Mouse (Mus musculus) v-Abl transformed pro-B cells (cell line): ENCODE data around the gene Fgr.

ENCODE experiments used
- in situ Hi-C, 2 experiments: fragments of 400-800 bp; cut with MboI; formaldehyde crosslinking; loops; one replicate each; pipeline ENCODE4 v1.15.1; 2025; ENCODE audit not compliant: unreplicated experiment in 2 of 2

Gene Fgr

DNA sequence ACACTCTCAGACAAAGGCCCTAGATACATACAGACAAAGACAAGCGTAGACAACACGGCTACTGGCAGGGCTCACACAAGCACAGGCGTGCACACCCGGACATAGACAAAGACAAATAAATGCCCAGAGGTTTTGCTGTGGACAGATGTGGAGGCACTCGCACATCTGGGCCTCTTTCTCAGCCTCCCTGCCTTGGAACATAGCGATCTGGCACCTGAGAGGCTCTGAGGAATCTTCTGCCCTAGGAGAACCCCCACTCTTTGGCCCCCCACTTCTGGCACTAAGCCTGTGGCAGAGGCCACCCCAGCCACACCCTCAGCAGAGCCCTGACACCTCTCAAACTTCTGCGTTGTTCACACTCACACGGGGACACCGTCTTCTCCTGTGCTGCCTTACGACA, 52.4 kb downstream of the Fgr start:
- in situ Hi-C loops, result no loop called here

DNA sequence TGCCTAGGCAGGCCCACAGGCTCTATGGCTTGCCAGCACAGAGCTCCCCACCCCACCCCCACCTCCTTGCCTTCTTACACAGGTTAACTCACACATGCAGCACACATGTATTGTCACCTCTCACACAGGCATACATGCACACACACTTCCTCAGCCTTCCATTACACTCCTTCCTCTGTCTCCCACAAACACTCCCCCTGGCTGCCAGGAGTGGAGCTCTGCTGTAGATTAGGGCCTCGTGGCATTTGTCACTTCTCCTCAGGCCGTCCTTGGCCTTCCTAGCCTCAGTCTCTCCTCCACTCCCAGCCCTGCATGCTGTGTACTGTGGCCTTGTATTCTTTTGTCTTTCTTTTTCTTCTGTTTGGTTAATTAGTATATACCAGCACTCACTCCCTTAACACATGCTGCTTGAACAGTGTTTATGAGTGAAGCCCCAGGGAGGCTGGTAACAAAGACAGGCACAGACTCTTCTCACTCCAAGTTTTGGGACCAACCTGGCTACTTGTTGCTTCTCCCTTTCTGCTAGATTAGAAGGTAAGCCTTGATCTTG, 53.0 kb downstream of the Fgr start:
- in situ Hi-C loops, result no loop called here

DNA sequence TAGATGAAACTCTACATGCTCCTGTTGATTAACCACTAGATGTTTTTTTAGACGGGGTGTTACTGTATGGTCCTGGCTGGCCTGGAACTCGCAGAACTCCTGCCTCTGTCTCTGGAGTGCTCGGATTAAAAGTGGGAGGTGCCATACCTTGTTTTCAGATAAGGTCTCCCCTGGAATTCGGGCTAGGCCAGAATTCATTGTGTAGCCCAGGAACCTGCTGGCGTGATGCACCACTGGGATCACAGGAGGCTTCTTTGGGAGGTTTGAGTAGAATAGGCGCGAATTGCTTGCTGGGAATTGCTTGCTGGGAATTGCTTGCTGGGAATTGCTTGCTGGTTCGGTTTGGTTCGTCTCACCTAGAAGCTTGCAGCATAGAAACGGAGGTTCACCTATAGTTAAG, 53.8 kb downstream of the Fgr start:
- in situ Hi-C loops, result no loop called here

DNA sequence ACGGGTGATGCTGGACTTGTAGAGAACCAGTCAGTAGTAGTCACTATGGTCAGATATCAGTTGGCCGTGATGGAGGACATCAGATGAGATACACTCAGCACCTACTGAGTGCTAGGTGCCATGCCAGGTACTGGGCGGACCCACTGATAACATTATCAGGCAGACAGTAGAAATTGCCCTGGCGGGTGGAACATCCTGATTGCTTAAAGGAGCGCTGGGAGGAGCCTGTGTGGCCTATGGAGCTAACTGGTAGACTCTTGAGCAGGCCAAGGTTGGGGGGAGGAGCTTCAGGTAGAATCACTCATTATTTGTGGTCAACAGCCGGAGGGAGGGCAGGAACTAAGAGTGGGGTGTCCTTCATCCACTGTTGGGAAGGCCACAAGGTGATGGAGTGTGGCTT, 54.3 kb downstream of the Fgr start:
- in situ Hi-C loops, result no loop called here

DNA sequence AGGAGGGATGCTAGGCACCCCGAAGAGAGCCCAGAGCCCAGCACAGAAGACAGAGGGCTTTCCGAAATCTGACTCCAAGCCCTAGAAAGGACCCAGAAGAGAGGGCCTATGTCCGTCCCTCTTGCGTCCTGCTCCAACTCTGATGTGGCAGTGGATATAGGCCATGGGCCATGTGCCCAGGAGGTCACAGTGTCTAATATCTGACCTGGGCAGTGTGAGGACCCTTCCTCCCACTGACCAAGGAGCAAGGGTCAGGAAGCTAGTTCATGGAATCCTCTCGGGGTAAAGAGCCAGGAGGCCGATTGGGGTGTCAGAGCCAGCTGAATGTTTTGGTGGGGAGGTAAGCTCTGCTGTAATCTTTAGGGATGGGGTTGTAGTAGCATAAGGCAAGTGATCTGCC, 55.0 kb downstream of the Fgr start:
- in situ Hi-C loops, result no loop called here

DNA sequence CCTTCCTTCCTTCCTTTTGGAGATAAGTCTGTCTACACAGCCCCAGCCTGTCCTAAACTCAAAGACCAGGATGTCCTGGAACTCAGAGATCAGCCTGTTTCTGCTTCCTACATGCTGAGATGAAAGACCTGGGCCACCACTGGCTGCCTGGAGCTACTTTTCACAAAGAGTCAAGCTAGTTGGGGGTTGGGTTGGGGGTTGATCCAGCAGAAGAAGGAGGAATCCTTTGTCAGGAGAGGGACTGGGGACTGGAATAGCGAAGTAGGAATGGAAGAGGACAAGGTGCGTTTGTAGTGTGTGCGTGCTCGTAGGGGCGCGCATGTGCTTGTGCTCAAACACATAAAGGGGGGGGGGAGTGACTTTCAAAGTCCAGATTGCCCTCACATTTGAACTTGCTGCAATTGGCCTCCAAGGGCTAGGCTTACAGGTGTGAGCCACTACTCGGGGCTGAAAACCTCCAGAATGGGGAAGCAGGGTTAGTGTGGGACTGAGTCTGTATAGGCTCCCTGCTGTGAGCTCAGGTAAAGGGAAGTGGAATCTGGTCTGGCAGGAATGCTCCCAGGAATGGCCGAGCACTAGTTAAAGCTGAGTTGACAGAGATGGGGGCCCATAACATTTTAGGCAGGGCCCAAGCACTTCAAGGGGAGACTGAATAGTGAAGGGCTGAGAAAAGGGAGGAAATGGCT, 58.7 kb downstream of the Fgr start:
- in situ Hi-C loops, result no loop called here

- in situ Hi-C loops, result no loop called here
Measured at GRCm38 (mm10) chr4:133034478-133034877, 60.6 kb downstream of the Fgr start.

DNA sequence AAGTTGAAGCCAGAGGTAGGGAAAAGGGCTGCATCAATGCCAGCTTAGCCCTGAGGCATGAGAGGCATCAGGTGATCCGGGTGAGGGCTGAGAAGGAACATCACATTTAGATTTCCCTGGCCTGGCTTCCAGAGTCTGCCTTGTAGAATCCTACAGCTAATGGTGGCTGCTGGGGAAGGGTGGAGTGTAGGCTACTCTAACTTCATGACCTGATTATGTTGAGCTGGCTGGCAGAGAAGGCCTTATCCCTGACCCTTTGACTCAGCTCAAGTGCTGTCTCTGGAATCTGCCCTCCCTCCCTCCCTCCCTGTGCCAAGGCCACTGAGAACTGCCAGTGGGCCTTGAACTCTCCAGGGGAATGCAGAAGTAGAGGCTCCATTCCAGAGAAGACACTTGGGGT, 61.6 kb downstream of the Fgr start:
- in situ Hi-C loops, result no loop called here

GRCm38 (mm10) chr4:133035946-133036345, 62.1 kb downstream of the Fgr start:
- in situ Hi-C loops, result no loop called here

GRCm38 (mm10) chr4:133037293-133037692, 63.4 kb downstream of the Fgr start:
- in situ Hi-C loops, result no loop called here

- in situ Hi-C loops, result no loop called here
Measured at GRCm38 (mm10) chr4:133037798-133038197, 63.9 kb downstream of the Fgr start.

GRCm38 (mm10) chr4:133038521-133039115, 64.7 kb downstream of the Fgr start:
- in situ Hi-C loops, result no loop called here

GRCm38 (mm10) chr4:133039116-133039819, 65.4 kb downstream of the Fgr start:
- in situ Hi-C loops, result no loop called here

GRCm38 (mm10) chr4:133039832-133040231, 65.9 kb downstream of the Fgr start:
- in situ Hi-C loops, result no loop called here

- in situ Hi-C loops, result no loop called here
Measured at GRCm38 (mm10) chr4:133040241-133040904, 66.5 kb downstream of the Fgr start.

- in situ Hi-C loops, result no loop called here
Measured at GRCm38 (mm10) chr4:133042244-133042643, 68.3 kb downstream of the Fgr start.

- in situ Hi-C loops, result no loop called here
Measured at GRCm38 (mm10) chr4:133042651-133043635, 69.0 kb downstream of the Fgr start.

- in situ Hi-C loops, result no loop called here
Measured at GRCm38 (mm10) chr4:133043798-133044646, 70.1 kb downstream of the Fgr start.

- in situ Hi-C loops, result no loop called here
Measured at GRCm38 (mm10) chr4:133044647-133045094, 70.8 kb downstream of the Fgr start.
